Mouse (Mus musculus) liver, adult 2 months (tissue): ENCODE results near the gene Ttc39b. TPM values are rescaled to one million over a fixed set of nuclear protein-coding genes. Genes with fewer than 3 reads are reported as not detected.

ENCODE experiments used
- DNase-seq: peaks from one replicate; pipeline ENCODE4 v3.0.0-alpha.2; 2011; ENCODE audit warnings: low read depth, low spot score; ENCODE audit errors: extremely low read depth
- H3K27ac ChIP-seq: fragments of 200-500 bp; replicated peaks from 2 replicates; pipeline ENCODE4 v1.5.1; 2012; ENCODE audit warnings: low read depth, mild to moderate bottlenecking, control low read depth, inconsistent platforms, low read length; ENCODE audit not compliant: insufficient read depth
- H3K27me3 ChIP-seq: fragments of 200-500 bp; 2 replicates; pipeline ENCODE4 v1.6.1; 2012; ENCODE audit warnings: mild to moderate bottlenecking, moderate library complexity, low read length, inconsistent platforms; ENCODE audit not compliant: control insufficient read depth, insufficient read depth
- H3K36me3 ChIP-seq: fragments of 200-500 bp; 2 replicates; pipeline ENCODE4 v1.6.1; 2012; ENCODE audit warnings: low read length, inconsistent platforms; ENCODE audit not compliant: control insufficient read depth, insufficient read depth
- H3K4me1 ChIP-seq: fragments of 200-500 bp; 2 replicates; pipeline ENCODE4 v1.6.1; 2011; ENCODE audit warnings: low read length; ENCODE audit not compliant: control insufficient read depth, insufficient read depth
- H3K4me3 ChIP-seq: fragments of 200-500 bp; 2 replicates; pipeline ENCODE4 v1.5.1; 2011; ENCODE audit warnings: low read depth, mild to moderate bottlenecking, control low read depth, low read length, moderate library complexity; ENCODE audit not compliant: insufficient read depth
- H3K79me2 ChIP-seq: fragments of 200-500 bp; 2 replicates; pipeline ENCODE4 v1.6.1; 2012; ENCODE audit warnings: inconsistent platforms, mild to moderate bottlenecking, low read length, moderate library complexity; ENCODE audit not compliant: control insufficient read depth, insufficient read depth
- H3K9ac ChIP-seq: fragments of 200-500 bp; 2 replicates; pipeline ENCODE4 v1.6.1; 2012; ENCODE audit warnings: low read depth, mild to moderate bottlenecking, control low read depth, inconsistent platforms, low read length
- CTCF ChIP-seq: fragments of 200-500 bp; IDR thresholded peaks from 2 replicates; pipeline ENCODE4 v1.5.1; 2011; ENCODE audit warnings: low read depth, low read length, control low read depth
- POLR2A ChIP-seq: fragments of 200-500 bp; IDR thresholded peaks from 2 replicates; pipeline ENCODE4 v1.6.1; 2011; ENCODE audit warnings: low read length, control low read depth; ENCODE audit not compliant: insufficient read depth; ENCODE audit errors: extremely low read depth
- WGBS: fragments of 180-500 bp; shearing (Covaris S2); methylation state at CpG from one replicate; pipeline ENCODE4 v1.1.7; 2018; 5-methylcytosine and 5-hydroxymethylcytosine counted together
- polyA plus RNA-seq: library from polyadenylated mRNA; depleted of rRNA; stranded (reverse); fragments of >200 nt; gene quantifications from 2 replicates; pipeline ENCODE4 v1.2.3, GENCODE M21; 2012
- total RNA-seq: library from RNA; depleted of rRNA; stranded (reverse); fragments of >200 nt; gene quantifications from 2 replicates; pipeline ENCODE4 v1.2.3, GENCODE M21; 2014

Ttc39b gene
- total and polyA plus RNA-seq, 2 experiments: 6.7 to 21.0 TPM

GRCm38 (mm10) chr4:83279236-83279635 lies 44.8 kb downstream of the Ttc39b start:
- WGBS: 93% methylated on average over 7 of the region's 7 CpGs
- H3K36me3 ChIP-seq: no peaks in the 10 kb centered on the region
- peaks cover 21% of the 10 kb centered on the region for H3K79me2 ChIP-seq
- no peak for TF ChIP-seq CTCF
- DNase-seq: no peak
- 0 out of 2 replicates have a peak, but pooled peaks cover 4% of the 10 kb centered on the region for H3K4me1 ChIP-seq
- H3K27ac ChIP-seq: no peak overlapping the region
- H3K27me3 ChIP-seq: no peaks in the 10 kb centered on the region
- no peak overlapping the region for H3K4me3 ChIP-seq
- H3K9ac ChIP-seq: no peak overlapping the region

- Histone ChIP-seq H3K4me3 (no peak overlapping the region), H3K4me1 (peaks cover 13% of the 10 kb centered on the region), H3K9ac (no peak overlapping the region), H3K79me2 (peaks cover 13% of the 10 kb centered on the region), H3K27me3 (no peaks in the 10 kb centered on the region), H3K27ac (no peak overlapping the region), H3K36me3 (no peaks in the 10 kb centered on the region)
- no peak for DNase-seq
- WGBS: 45% methylated on average over 2 of the region's 2 CpGs
- TF ChIP-seq CTCF (no peak), POLR2A (no peak)
Observed at GRCm38 (mm10) chr4:83274241-83274640, 49.8 kb downstream of the Ttc39b start.

- H3K27me3 ChIP-seq: no peaks in the 10 kb centered on the region
- H3K36me3 ChIP-seq: no peaks in the 10 kb centered on the region
- no peak for TF ChIP-seq CTCF
- TF ChIP-seq POLR2A: no peak
- no peak for DNase-seq
- H3K27ac ChIP-seq: no peak overlapping the region
- WGBS: 80% methylated on average over 19 of the region's 19 CpGs
- H3K79me2 ChIP-seq: peaks cover 13% of the 10 kb centered on the region
- H3K9ac ChIP-seq: no peak overlapping the region
- H3K4me1 ChIP-seq: peaks cover 13% of the 10 kb centered on the region
- H3K4me3 ChIP-seq: peak overlapping the region; percentile 33; the same call in 1 of the 2 replicates
Observed at GRCm38 (mm10) chr4:83273616-83274050, 50.4 kb downstream of the Ttc39b start.

- no peak overlapping the region for H3K9ac ChIP-seq
Observed at GRCm38 (mm10) chr4:83272917-83273615, 51.0 kb downstream of the Ttc39b start.

GRCm38 (mm10) chr4:83270481-83270880 lies 53.6 kb downstream of the Ttc39b start:
- no peak overlapping the region for H3K4me3 ChIP-seq
- no peaks in the 10 kb centered on the region for H3K27me3 ChIP-seq
- H3K27ac ChIP-seq: peak overlapping the region; percentile 44
- peak overlapping the region; percentile 16; the same call in 1 of the 2 replicates for H3K9ac ChIP-seq
- H3K4me1 ChIP-seq: peaks cover 13% of the 10 kb centered on the region
- H3K36me3 ChIP-seq: peaks cover 3% of the 10 kb centered on the region; the same call in 1 of the 2 replicates
- 30% methylated on average over 8 of the region's 8 CpGs for WGBS
- TF ChIP-seq POLR2A (no peak), CTCF (no peak)
- no peaks in the 10 kb centered on the region; the same call in 1 of the 2 replicates for H3K79me2 ChIP-seq
- DNase-seq: peak; percentile 95

More at GRCm38 (mm10) chr4:83272917-83273615, 51.0 kb downstream of the Ttc39b start:
- Histone ChIP-seq H3K27me3 (no peaks in the 10 kb centered on the region), H3K27ac (no peak overlapping the region), H3K4me1 (peaks cover 13% of the 10 kb centered on the region), H3K36me3 (peaks cover 1% of the 10 kb centered on the region; the same call in 1 of the 2 replicates), H3K4me3 (peak overlapping the region; percentile 33; the same call in 1 of the 2 replicates), H3K79me2 (peaks cover 9% of the 10 kb centered on the region)
- 85% methylated on average over 9 of the region's 9 CpGs for WGBS
- no peak for DNase-seq
- TF ChIP-seq POLR2A (no peak), CTCF (no peak)

GRCm38 (mm10) chr4:83269614-83270013 lies 54.4 kb downstream of the Ttc39b start:
- H3K27ac ChIP-seq: no peak overlapping the region
- H3K4me1 ChIP-seq: peaks cover 13% of the 10 kb centered on the region
- DNase-seq: no peak
- WGBS: 66% methylated on average over 6 of the region's 6 CpGs
- H3K9ac ChIP-seq: no peak overlapping the region
- peaks cover 3% of the 10 kb centered on the region; the same call in 1 of the 2 replicates for H3K36me3 ChIP-seq
- H3K79me2 ChIP-seq: no peaks in the 10 kb centered on the region; the same call in 1 of the 2 replicates
- TF ChIP-seq POLR2A (no peak), CTCF (no peak)
- H3K27me3 ChIP-seq: no peaks in the 10 kb centered on the region
- no peak overlapping the region for H3K4me3 ChIP-seq
